Mouse (Mus musculus) bone marrow, adult 2 months (tissue): ENCODE measurements at regions not wholly inside any gene's neighbourhood (a gene's known extent, or its start where the extent isn't known, plus 50 kb on each side); places are given as distances from the start of the nearest gene placed in this dataset.

Source experiments
- CTCF ChIP-seq: fragments of 200-500 bp; IDR thresholded peaks from 2 replicates; pipeline ENCODE4 v1.5.1; 2011; ENCODE audit warnings: low read length, control low read depth; ENCODE audit not compliant: control insufficient read depth, insufficient read depth
- POLR2A ChIP-seq: fragments of 200-500 bp; IDR thresholded peaks from 2 replicates; pipeline ENCODE4 v1.6.1; 2011; ENCODE audit warnings: low read depth, mild to moderate bottlenecking, control low read depth, low read length, borderline replicate concordance; ENCODE audit not compliant: control insufficient read depth

DNA sequence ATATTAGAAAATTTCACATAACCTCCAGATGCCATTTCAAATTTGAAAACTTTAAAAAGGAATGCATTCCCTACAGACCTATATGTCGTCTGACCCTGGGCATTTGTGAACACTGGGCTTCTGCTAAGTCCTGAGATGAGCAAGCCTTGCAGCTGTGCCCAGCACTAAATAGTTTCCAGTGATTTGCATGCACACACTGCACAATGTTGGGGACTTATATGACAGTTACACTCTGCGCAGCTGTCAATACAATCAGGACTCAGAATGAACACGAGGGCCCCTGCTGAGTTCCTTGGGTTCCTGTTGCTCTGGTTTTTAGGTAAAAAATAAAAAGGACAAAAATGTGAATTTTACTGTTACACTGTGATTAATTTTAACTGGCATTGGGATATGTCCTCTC, 377.7 kb upstream of the Tacstd2 start:
- TF ChIP-seq POLR2A (no peak), CTCF (no peak)
